Mouse (Mus musculus) midbrain, embryonic 16.5 days (tissue): Measurements from ENCODE around the gene Pam. TPM values are rescaled to one million over a fixed set of nuclear protein-coding genes. Genes with fewer than 3 reads are reported as not detected.

Experiments used
- ATAC-seq: fragments of 200-750 bp; cut with Nextera tagmentation; 2 replicates; pipeline ENCODE4 v1.8.0; 2017; ENCODE audit warnings: moderate TSS enrichment
- H3K27ac ChIP-seq: fragments of 300-500 bp; sonication (generic); 2 replicates; pipeline ENCODE4 v1.5.1; 2014; ENCODE audit warnings: mild to moderate bottlenecking, low read length, mixed read lengths
- H3K27me3 ChIP-seq: fragments of 300-500 bp; sonication (generic); 2 replicates; pipeline ENCODE4 v1.6.1; 2014; ENCODE audit warnings: low read depth, low read length, mixed read lengths; ENCODE audit not compliant: control insufficient read depth, insufficient read depth
- H3K36me3 ChIP-seq: fragments of 300-500 bp; sonication (generic); 2 replicates; pipeline ENCODE4 v1.6.1; 2014; ENCODE audit warnings: mild to moderate bottlenecking, low read length, moderate library complexity, mixed read lengths; ENCODE audit not compliant: control insufficient read depth, insufficient read depth
- H3K4me1 ChIP-seq: fragments of 300-500 bp; sonication (generic); 2 replicates; pipeline ENCODE4 v1.6.1; 2014; ENCODE audit warnings: mild to moderate bottlenecking, low read length, mixed read lengths; ENCODE audit not compliant: control insufficient read depth, insufficient read depth
- H3K4me2 ChIP-seq: fragments of 300-500 bp; sonication (generic); 2 replicates; pipeline ENCODE4 v1.6.1; 2014; ENCODE audit warnings: mild to moderate bottlenecking, low read length, mixed read lengths
- H3K4me3 ChIP-seq: fragments of 300-500 bp; sonication (generic); 2 replicates; pipeline ENCODE4 v1.5.1; 2014; ENCODE audit warnings: low read depth, mild to moderate bottlenecking, low read length, moderate library complexity, mixed read lengths
- H3K9ac ChIP-seq: fragments of 300-500 bp; sonication (generic); 2 replicates; pipeline ENCODE4 v1.6.1; 2014; ENCODE audit warnings: low read depth, low read length, mixed read lengths
- H3K9me3 ChIP-seq: fragments of 300-500 bp; sonication (generic); replicated peaks from 2 replicates; pipeline ENCODE4 v1.6.1; 2014; ENCODE audit warnings: mild to moderate bottlenecking, low read length, mixed read lengths; ENCODE audit not compliant: control insufficient read depth, poor library complexity, severe bottlenecking
- WGBS: fragments of 180-500 bp; shearing (Covaris S2); extraction: QIAGEN DNeasy Blood & Tissue Kit; methylation state at CpG from one replicate; pipeline ENCODE4 v1.1.7; 2014; 5-methylcytosine and 5-hydroxymethylcytosine counted together
- polyA plus RNA-seq: library from polyadenylated mRNA; unstranded; fragments of >200 nt; fragmentation: Nextera tagmentation; extraction: Ambion mirVana; gene quantifications from 2 replicates; pipeline ENCODE4 v1.2.1, GENCODE M21; 2015

The Pam gene
- polyA plus RNA-seq, 1 experiment from 2014 or later = 35.6 TPM

GRCm38 (mm10) chr1:98107599-98107998 is 12.2 kb upstream of the Pam start:
- no peaks in the 10 kb centered on the region for H3K27me3 ChIP-seq
- 5% methylated on average over 2 of the region's 2 CpGs for WGBS
- H3K9ac ChIP-seq = no peak overlapping the region
- no peak overlapping the region for H3K27ac ChIP-seq
- H3K4me2 ChIP-seq = no peak overlapping the region
- H3K36me3 ChIP-seq = no peaks in the 10 kb centered on the region
- H3K9me3 ChIP-seq = no peaks in the 10 kb centered on the region
- no peak overlapping the region for H3K4me3 ChIP-seq
- no peaks in the 10 kb centered on the region for H3K4me1 ChIP-seq
- peak; percentile 72; the same call in 1 of the 2 replicates for ATAC-seq

DNA sequence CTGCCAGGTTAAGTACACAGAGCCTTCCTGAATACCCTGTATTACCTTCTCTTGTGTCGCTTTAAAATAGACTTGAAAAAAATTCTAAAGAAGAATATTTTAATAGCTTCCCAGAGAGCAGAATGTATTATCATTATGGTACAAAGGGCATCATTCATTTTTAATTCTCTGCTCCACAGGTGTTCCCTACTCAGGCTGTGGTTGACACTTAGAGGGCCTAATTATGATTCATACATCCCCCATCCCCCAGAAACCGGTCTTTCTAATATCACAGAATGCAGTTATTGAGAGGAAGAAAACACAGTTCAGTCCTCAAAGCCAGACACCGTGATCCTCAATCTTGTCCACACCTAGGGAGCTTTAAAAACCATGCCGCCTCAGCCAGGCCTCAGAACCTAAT is 4.0 kb upstream of the Pam start:
- no peak for ATAC-seq

DNA sequence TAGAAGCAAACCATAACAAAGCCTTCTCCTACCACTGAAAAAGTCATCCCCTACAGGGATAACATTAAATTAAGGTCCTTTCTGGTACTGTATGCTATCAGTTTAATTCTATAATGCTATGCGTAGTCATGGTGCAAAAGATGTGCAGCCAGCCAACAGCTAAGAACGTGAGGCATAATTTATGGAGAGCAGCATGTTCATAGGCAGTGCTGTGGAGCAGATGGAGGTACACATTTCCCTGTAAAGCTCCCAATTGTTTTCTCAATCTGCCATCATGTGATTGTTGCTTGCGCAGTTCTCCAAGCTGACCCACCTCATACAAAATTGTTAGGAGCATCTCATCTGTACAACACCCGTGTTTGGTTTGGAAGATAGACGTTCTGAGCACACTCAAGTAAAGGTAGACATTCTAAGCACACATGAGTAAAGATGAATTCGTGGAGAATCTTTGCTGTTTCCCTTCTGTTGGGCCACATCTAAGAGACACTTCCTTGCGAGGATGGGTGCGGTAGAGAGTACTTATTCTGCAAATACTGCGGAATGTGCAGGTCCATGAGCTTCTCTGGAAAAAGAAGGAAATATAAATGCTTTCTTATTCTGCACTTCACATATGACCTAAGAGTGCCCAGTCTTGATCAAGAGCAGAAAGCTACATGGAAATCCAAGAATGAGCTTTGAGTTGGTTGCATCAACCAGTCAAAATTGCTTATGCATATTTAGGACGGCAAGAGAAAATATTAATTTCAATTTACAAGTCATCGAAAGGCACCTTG is 2.7 kb upstream of the Pam start:
- H3K9ac ChIP-seq = no peak overlapping the region
- peaks cover 15% of the 10 kb centered on the region for H3K4me1 ChIP-seq
- H3K4me2 ChIP-seq = no peak overlapping the region
- H3K9me3 ChIP-seq = no peaks in the 10 kb centered on the region
- no peaks in the 10 kb centered on the region for H3K27me3 ChIP-seq
- ATAC-seq = no peak
- H3K4me3 ChIP-seq = no peak overlapping the region
- no peak overlapping the region for H3K27ac ChIP-seq
- WGBS = 82% methylated on average over 11 of the region's 11 CpGs
- no peaks in the 10 kb centered on the region for H3K36me3 ChIP-seq

More for the DNA sequence above, 4.0 kb upstream of the Pam start:
- no peaks in the 10 kb centered on the region for H3K27me3 ChIP-seq
- 33% methylated on average over 4 of the region's 4 CpGs for WGBS
- no peaks in the 10 kb centered on the region for H3K36me3 ChIP-seq
- no peak overlapping the region for H3K4me3 ChIP-seq
- H3K4me1 ChIP-seq = peaks cover 13% of the 10 kb centered on the region
- 0 out of 2 replicates have a peak overlapping the region, but pooled peaks have one; percentile 14 for H3K9ac ChIP-seq
- H3K4me2 ChIP-seq = no peak overlapping the region
- peak overlapping the region; percentile 46 for H3K27ac ChIP-seq
- no peaks in the 10 kb centered on the region for H3K9me3 ChIP-seq

GRCm38 (mm10) chr1:98096396-98096935 is 1.0 kb upstream of the Pam start:
- Histone ChIP-seq H3K9me3 (no peaks in the 10 kb centered on the region), H3K27ac (no peak overlapping the region), H3K27me3 (no peaks in the 10 kb centered on the region), H3K9ac (no peak overlapping the region), H3K4me1 (peaks cover 18% of the 10 kb centered on the region), H3K36me3 (no peaks in the 10 kb centered on the region), H3K4me3 (no peak overlapping the region), H3K4me2 (no peak overlapping the region)
- 79% methylated on average over 1 of the region's 1 CpGs for WGBS
- no peak for ATAC-seq

DNA sequence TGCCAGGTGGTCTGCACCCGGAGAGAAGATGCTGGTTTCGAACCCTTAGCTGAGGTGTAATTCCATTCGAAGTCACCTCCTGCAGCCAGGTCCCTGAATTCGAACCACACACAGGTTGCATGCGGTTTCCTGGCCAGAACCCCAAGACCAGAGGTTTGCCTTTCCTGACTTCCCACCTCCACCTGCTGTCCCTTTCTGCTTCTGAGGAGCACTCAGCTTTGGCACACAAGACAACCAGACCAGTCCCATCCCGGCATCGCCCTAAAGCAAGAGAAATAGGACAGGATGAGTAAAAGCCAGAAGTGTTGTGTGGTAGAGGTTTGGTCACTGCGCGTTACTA is 515 bp upstream of the Pam start:
- H3K36me3 ChIP-seq = no peaks in the 10 kb centered on the region
- no peak for ATAC-seq
- peak overlapping the region; percentile 86 for H3K4me2 ChIP-seq
- peak overlapping the region; percentile 79 for H3K4me3 ChIP-seq
- H3K9me3 ChIP-seq = no peaks in the 10 kb centered on the region
- H3K9ac ChIP-seq = peak overlapping the region; percentile 85
- no peaks in the 10 kb centered on the region for H3K27me3 ChIP-seq
- H3K27ac ChIP-seq = peak overlapping the region; percentile 91
- H3K4me1 ChIP-seq = peaks cover 18% of the 10 kb centered on the region
- WGBS = 37% methylated on average over 9 of the region's 9 CpGs

GRCm38 (mm10) chr1:98094811-98095245 is 618 bp downstream of the Pam start:
- peak overlapping the region; percentile 79 for H3K4me3 ChIP-seq
- no peaks in the 10 kb centered on the region for H3K9me3 ChIP-seq
- under 1% methylated on average over 20 of the region's 20 CpGs for WGBS
- H3K4me1 ChIP-seq = peaks cover 18% of the 10 kb centered on the region
- no peaks in the 10 kb centered on the region for H3K27me3 ChIP-seq
- peak overlapping the region; percentile 91 for H3K27ac ChIP-seq
- peak; percentile 72 for ATAC-seq
- peak overlapping the region; percentile 85 for H3K9ac ChIP-seq
- peak overlapping the region; percentile 86 for H3K4me2 ChIP-seq
- no peaks in the 10 kb centered on the region for H3K36me3 ChIP-seq

GRCm38 (mm10) chr1:98089336-98089975 is 6.0 kb downstream of the Pam start:
- Histone ChIP-seq H3K36me3 (no peaks in the 10 kb centered on the region), H3K27me3 (no peaks in the 10 kb centered on the region), H3K9ac (no peak overlapping the region), H3K4me2 (no peak overlapping the region), H3K4me3 (no peak overlapping the region), H3K4me1 (peaks cover 11% of the 10 kb centered on the region), H3K27ac (no peak overlapping the region), H3K9me3 (no peaks in the 10 kb centered on the region)
- no peak for ATAC-seq
- whole genome bisulfite sequencing = 88% methylated on average over 5 of the region's 5 CpGs

DNA sequence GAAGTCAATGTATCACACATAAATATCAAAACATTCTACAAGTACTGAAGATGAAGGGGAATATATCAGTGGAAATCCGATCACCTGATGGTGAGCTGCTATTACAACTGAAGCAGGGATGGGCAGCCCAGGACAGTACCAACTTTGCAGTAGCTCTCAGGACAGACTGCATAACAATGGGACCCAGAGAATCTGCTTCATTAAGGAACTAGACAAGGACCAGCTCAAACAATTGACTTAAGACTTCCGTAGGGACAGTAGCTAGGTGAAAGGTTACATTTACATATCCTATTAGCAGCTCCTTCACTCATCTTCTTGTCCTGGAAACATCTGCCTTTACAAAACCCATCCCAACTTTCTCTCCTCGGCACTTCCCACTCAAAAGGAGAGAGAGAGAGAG is 9.0 kb downstream of the Pam start:
- peaks cover 20% of the 10 kb centered on the region for H3K4me1 ChIP-seq
- H3K4me3 ChIP-seq = no peak overlapping the region
- no peak for ATAC-seq
- H3K27me3 ChIP-seq = no peaks in the 10 kb centered on the region
- no peaks in the 10 kb centered on the region for H3K36me3 ChIP-seq
- WGBS = 34% methylated on average over 3 of the region's 3 CpGs
- no peak overlapping the region for H3K4me2 ChIP-seq
- no peaks in the 10 kb centered on the region for H3K9me3 ChIP-seq
- no peak overlapping the region for H3K27ac ChIP-seq
- H3K9ac ChIP-seq = no peak overlapping the region
